Mouse (Mus musculus) gastrocnemius, postnatal 36 days (tissue): ENCODE measurements around the gene Reep1. TPM values are rescaled to one million over a fixed set of nuclear protein-coding genes. Genes with fewer than 3 reads are reported as not detected.

ENCODE experiments used
- DNase-seq, 2 experiments: peaks; one replicate each; pipeline ENCODE4 v3.0.0; 2022
- intact Hi-C: fragments of 180-260 bp; cut with DNase I; formaldehyde crosslinking; loops from one replicate; pipeline ENCODE4 v1.15.1; 2025
- long read RNA-seq, 2 experiments: library from polyadenylated mRNA; stranded (forward); transcript quantifications; one replicate each; pipeline ENCODE4 v2.0.0; 2021
- total RNA-seq, 2 experiments: library from RNA; stranded (reverse); gene quantifications; 2 replicates each; pipeline ENCODE4 v1.2.3; 2021

Reep1 gene
- 10 to 100 TPM; 70.7 to 77.8 TPM for total RNA-seq
- long read RNA-seq, experiment 1, transcript Reep1-203 (9 exons, 3,339 nt) = major isoform, 22 of 52 reads
- long read RNA-seq, experiment 1, partial matches to known transcripts = 2 of 52 reads
- long read RNA-seq, experiment 1, other reads (novel, unspliced or antisense) = 24 of 52 reads
- long read RNA-seq, experiment 2, transcript Reep1-203 (9 exons, 3,339 nt) = major isoform, 24 of 43 reads
- long read RNA-seq, experiment 2, partial matches to known transcripts = 1 of 43 reads
- long read RNA-seq, experiment 2, other reads (novel, unspliced or antisense) = 17 of 43 reads

- peak; percentile 39 to 40 for DNase-seq
- intact Hi-C loops = loop anchor here (2.0 to 5.0 kb wide), 3 partner anchors 15 to 71 kb away; no protein-coding TSS in a partner anchor
Observed at GRCm38 (mm10) chr6:71707511-71708501, at the start of gene Reep1. TSS of gene Reep1 (plus strand) at chr6:71707561.

GRCm38 (mm10) chr6:71658290-71658689, 49.1 kb upstream of the Reep1 start:
- intact Hi-C loops = no loop called here
- no peak for DNase-seq

GRCm38 (mm10) chr6:71664511-71664910, 42.9 kb upstream of the Reep1 start:
- intact Hi-C loops = no loop called here
- no peak for DNase-seq

- intact Hi-C loops = no loop called here
- DNase-seq = no peak
Observed at GRCm38 (mm10) chr6:71673166-71673565, 34.2 kb upstream of the Reep1 start.

- intact Hi-C loops = no loop called here
- no peak for DNase-seq
Observed at GRCm38 (mm10) chr6:71678891-71679290, 28.5 kb upstream of the Reep1 start.

- intact Hi-C loops = no loop called here
- DNase-seq = no peak
Observed at GRCm38 (mm10) chr6:71695150-71695549, 12.2 kb upstream of the Reep1 start.

GRCm38 (mm10) chr6:71695599-71695998, 11.8 kb upstream of the Reep1 start:
- no peak for DNase-seq

GRCm38 (mm10) chr6:71706871-71707270, 490 bp upstream of the Reep1 start:
- intact Hi-C loops = loop anchor here (2.0 to 5.0 kb wide), 2 partner anchors 50 to 70 kb away; no protein-coding TSS in a partner anchor
- no peak for DNase-seq

More at GRCm38 (mm10) chr6:71695599-71695998, 11.8 kb upstream of the Reep1 start:
- intact Hi-C loops = no loop called here

GRCm38 (mm10) chr6:71708528-71708927, 1.2 kb downstream of the Reep1 start:
- DNase-seq = no peak
- intact Hi-C loops = loop anchor here (2.0 to 5.0 kb wide), 2 partner anchors 14 to 49 kb away; no protein-coding TSS in a partner anchor

GRCm38 (mm10) chr6:71710323-71710722, 3.0 kb downstream of the Reep1 start:
- intact Hi-C loops = no loop called here
- no peak for DNase-seq

GRCm38 (mm10) chr6:71711201-71711600, 3.8 kb downstream of the Reep1 start:
- intact Hi-C loops = no loop called here
- no peak for DNase-seq

GRCm38 (mm10) chr6:71713532-71713931, 6.2 kb downstream of the Reep1 start:
- DNase-seq = no peak
- intact Hi-C loops = no loop called here

- no peak for DNase-seq
- intact Hi-C loops = no loop called here
Observed at GRCm38 (mm10) chr6:71715006-71715405, 7.6 kb downstream of the Reep1 start.

- no peak for DNase-seq
Observed at GRCm38 (mm10) chr6:71716434-71716833, 9.1 kb downstream of the Reep1 start.

GRCm38 (mm10) chr6:71718322-71718721, 11.0 kb downstream of the Reep1 start:
- intact Hi-C loops = no loop called here
- no peak for DNase-seq

More at GRCm38 (mm10) chr6:71716434-71716833, 9.1 kb downstream of the Reep1 start:
- intact Hi-C loops = no loop called here

- DNase-seq = no peak
- intact Hi-C loops = no loop called here
Observed at GRCm38 (mm10) chr6:71719302-71719701, 11.9 kb downstream of the Reep1 start.

- intact Hi-C loops = loop anchor here (2.0 kb wide), 1 partner anchor 14 kb away; no protein-coding TSS in a partner anchor
- no peak for DNase-seq
Observed at GRCm38 (mm10) chr6:71722988-71723387, 15.6 kb downstream of the Reep1 start.

- peak; percentile 53 to 66 for DNase-seq
- intact Hi-C loops = loop anchor here (2.0 kb wide), 1 partner anchor 15 kb away; no protein-coding TSS in a partner anchor
Observed at GRCm38 (mm10) chr6:71723555-71723954, 16.2 kb downstream of the Reep1 start.

GRCm38 (mm10) chr6:71726710-71727109, 19.3 kb downstream of the Reep1 start:
- DNase-seq = no peak
- intact Hi-C loops = loop anchor here (2.0 kb wide), 1 partner anchor 30 kb away; no protein-coding TSS in a partner anchor

GRCm38 (mm10) chr6:71728306-71728705, 20.9 kb downstream of the Reep1 start:
- intact Hi-C loops = no loop called here
- no peak for DNase-seq
